Mouse (Mus musculus) heart, adult 2 months (tissue): ENCODE results near the gene Anapc4. TPM values are rescaled to one million over a fixed set of nuclear protein-coding genes. Genes with fewer than 3 reads are reported as not detected.

Experiments
- DNase-seq, 2 experiments: peaks; one replicate each; pipeline ENCODE4 v3.0.0; 2021
- H3K27ac ChIP-seq: fragments of 200-600 bp; 2 replicates; pipeline ENCODE4 v1.8.1; 2022
- H3K27me3 ChIP-seq: fragments of 200-500 bp; 2 replicates; pipeline ENCODE4 v1.6.1; 2012; ENCODE audit warnings: mild to moderate bottlenecking, low read length, inconsistent platforms, mixed read lengths; ENCODE audit not compliant: control insufficient read depth, insufficient read depth
- H3K36me3 ChIP-seq: fragments of 200-500 bp; 2 replicates; pipeline ENCODE4 v1.6.1; 2012; ENCODE audit warnings: low read length, inconsistent platforms; ENCODE audit not compliant: control insufficient read depth, insufficient read depth
- H3K4me1 ChIP-seq: fragments of 200-500 bp; 2 replicates; pipeline ENCODE4 v1.6.1; 2011; ENCODE audit warnings: low read length; ENCODE audit not compliant: control insufficient read depth, insufficient read depth
- H3K4me3 ChIP-seq: fragments of 200-600 bp; 2 replicates; pipeline ENCODE4 v1.8.1; 2022
- H3K79me2 ChIP-seq: fragments of 200-500 bp; replicated peaks from 2 replicates; pipeline ENCODE4 v1.6.1; 2012; ENCODE audit warnings: mild to moderate bottlenecking, inconsistent platforms, low read length, moderate library complexity, mixed read lengths; ENCODE audit not compliant: control insufficient read depth, insufficient read depth
- H3K9ac ChIP-seq: fragments of 200-500 bp; 2 replicates; pipeline ENCODE4 v1.6.1; 2012; ENCODE audit warnings: low read depth, mild to moderate bottlenecking, control low read depth, inconsistent platforms, low read length, mixed read lengths
- CTCF ChIP-seq: fragments of 200-600 bp; IDR thresholded peaks from 2 replicates; pipeline ENCODE4 v1.8.1; 2022; ENCODE audit warnings: antibody characterized with exemption, mild to moderate bottlenecking, moderate library complexity
- EP300 ChIP-seq: fragments of 200-500 bp; IDR thresholded peaks from 2 replicates; pipeline ENCODE4 v1.6.1; 2011; ENCODE audit warnings: low read depth, low read length, control low read depth; ENCODE audit not compliant: insufficient read depth
- POLR2A ChIP-seq: fragments of 200-500 bp; IDR thresholded peaks from 2 replicates; pipeline ENCODE4 v1.6.1; 2011; ENCODE audit warnings: mild to moderate bottlenecking, low read depth, low read length, control low read depth; ENCODE audit not compliant: insufficient read depth
- WGBS: fragments of 180-500 bp; shearing (Covaris S2); methylation state at CpG from one replicate; pipeline ENCODE4 v1.1.7; 2018; 5-methylcytosine and 5-hydroxymethylcytosine counted together
- intact Hi-C: fragments of 180-260 bp; cut with DNase I; formaldehyde crosslinking; loops from one replicate; pipeline ENCODE4 v1.15.1; 2025
- polyA plus RNA-seq: library from polyadenylated mRNA; depleted of rRNA; stranded (reverse); fragments of >200 nt; gene quantifications from 2 replicates; pipeline ENCODE4 v1.2.3, GENCODE M21; 2012
- total RNA-seq, 2 experiments: library from RNA; stranded (reverse); gene quantifications; 2 replicates each; pipeline ENCODE4 v1.2.3; 2021

Anapc4 gene
- total and polyA plus RNA-seq, 3 experiments: 17.3 to 38.8 (median 37.4) TPM

GRCm38 (mm10) chr5:52889919-52890318, 56.1 kb downstream of the Anapc4 start:
- TF ChIP-seq POLR2A (no peak), CTCF (no peak), EP300 (no peak)
- H3K27ac ChIP-seq: no peak overlapping the region
- no peaks in the 10 kb centered on the region for H3K79me2 ChIP-seq
- no peak overlapping the region for H3K4me3 ChIP-seq
- WGBS: 79% methylated on average over 7 of the region's 7 CpGs
- no peaks in the 10 kb centered on the region for H3K4me1 ChIP-seq
- H3K27me3 ChIP-seq: no peaks in the 10 kb centered on the region
- H3K36me3 ChIP-seq: no peaks in the 10 kb centered on the region
- DNase-seq: no peak
- H3K9ac ChIP-seq: no peak overlapping the region
- intact Hi-C loops: no loop called here

- intact Hi-C loops: no loop called here
- H3K36me3 ChIP-seq: no peaks in the 10 kb centered on the region
- H3K4me1 ChIP-seq: no peaks in the 10 kb centered on the region
- no peak for TF ChIP-seq POLR2A
- TF ChIP-seq EP300: no peak
- TF ChIP-seq CTCF: no peak
- H3K27me3 ChIP-seq: no peaks in the 10 kb centered on the region
- no peak for DNase-seq
- WGBS: 67% methylated on average over 12 of the region's 12 CpGs
- H3K79me2 ChIP-seq: no peaks in the 10 kb centered on the region
- H3K4me3 ChIP-seq: no peak overlapping the region
- H3K27ac ChIP-seq: no peak overlapping the region
- no peak overlapping the region for H3K9ac ChIP-seq
Measured at GRCm38 (mm10) chr5:52891949-52892835, 58.4 kb downstream of the Anapc4 start.

GRCm38 (mm10) chr5:52893938-52894337, 60.1 kb downstream of the Anapc4 start:
- H3K4me3 ChIP-seq: no peak overlapping the region
- no peak overlapping the region for H3K27ac ChIP-seq
- H3K9ac ChIP-seq: no peak overlapping the region
- no peaks in the 10 kb centered on the region for H3K27me3 ChIP-seq
- no peak for DNase-seq
- no peaks in the 10 kb centered on the region for H3K36me3 ChIP-seq
- WGBS: 88% methylated on average over 5 of the region's 5 CpGs
- H3K4me1 ChIP-seq: no peaks in the 10 kb centered on the region
- no peaks in the 10 kb centered on the region for H3K79me2 ChIP-seq
- intact Hi-C loops: no loop called here
- no peak for TF ChIP-seq EP300

- no peak overlapping the region for H3K4me3 ChIP-seq
- H3K9ac ChIP-seq: no peak overlapping the region
- H3K27me3 ChIP-seq: no peaks in the 10 kb centered on the region
- H3K79me2 ChIP-seq: no peaks in the 10 kb centered on the region
- 48% methylated on average over 4 of the region's 4 CpGs for WGBS
- no peaks in the 10 kb centered on the region for H3K4me1 ChIP-seq
- no peak for DNase-seq
- no peak for TF ChIP-seq EP300
- no peak for TF ChIP-seq CTCF
- intact Hi-C loops: no loop called here
- H3K27ac ChIP-seq: no peak overlapping the region
- H3K36me3 ChIP-seq: no peaks in the 10 kb centered on the region
Measured at GRCm38 (mm10) chr5:52904246-52904645, 70.4 kb downstream of the Anapc4 start.

- no peaks in the 10 kb centered on the region for H3K27me3 ChIP-seq
- H3K36me3 ChIP-seq: no peaks in the 10 kb centered on the region
- WGBS: 42% methylated on average over 6 of the region's 6 CpGs
- no peak overlapping the region for H3K27ac ChIP-seq
- H3K4me3 ChIP-seq: no peak overlapping the region
- no peak for TF ChIP-seq POLR2A
- TF ChIP-seq CTCF: no peak
- TF ChIP-seq EP300: no peak
- H3K4me1 ChIP-seq: no peaks in the 10 kb centered on the region
- intact Hi-C loops: no loop called here
- H3K79me2 ChIP-seq: no peaks in the 10 kb centered on the region
- no peak for DNase-seq
- H3K9ac ChIP-seq: no peak overlapping the region
Measured at GRCm38 (mm10) chr5:52904671-52905070, 70.9 kb downstream of the Anapc4 start.

GRCm38 (mm10) chr5:52908246-52908645, 74.4 kb downstream of the Anapc4 start:
- Histone ChIP-seq H3K27me3 (no peaks in the 10 kb centered on the region), H3K9ac (no peak overlapping the region), H3K36me3 (no peaks in the 10 kb centered on the region), H3K4me1 (no peaks in the 10 kb centered on the region), H3K4me3 (no peak overlapping the region), H3K27ac (no peak overlapping the region), H3K79me2 (no peaks in the 10 kb centered on the region)
- WGBS: 72% methylated on average over 3 of the region's 3 CpGs
- DNase-seq: no peak
- TF ChIP-seq EP300: no peak
- intact Hi-C loops: no loop called here
